Mouse (Mus musculus) lung, postnatal 0 days (tissue): Measurements from ENCODE around the gene Gdap1l1.

Source experiments
- CTCF ChIP-seq: IDR thresholded peaks from 2 replicates; pipeline ENCODE4 v1.5.1; 2016; ENCODE audit warnings: antibody characterized with exemption, mild to moderate bottlenecking
- EP300 ChIP-seq: IDR thresholded peaks from 2 replicates; pipeline ENCODE4 v1.6.1; 2016; ENCODE audit warnings: antibody characterized with exemption, mild to moderate bottlenecking, control low read depth

GRCm38 (mm10) chr2:163489725-163490291, 51.5 kb downstream of the Gdap1l1 start:
- TF ChIP-seq CTCF, result no peak
- no peak for TF ChIP-seq EP300
